Mouse (Mus musculus) adrenal gland, adult (tissue): ENCODE data around the gene AC134908.4.
"Not testable (repeated sequence)": the region's sequence is repeated elsewhere in the genome, so short reads cannot be mapped to it uniquely, and the experiment has no call there.

ENCODE experiments used
- DNase-seq, 2 experiments: peaks; one replicate each; pipeline ENCODE4 v3.0.0; 2022 to 2023; ENCODE audit warnings: low spot score in 1 of 2; ENCODE audit not compliant: inconsistent age in 2 of 2

AC134908.4 gene

DNA sequence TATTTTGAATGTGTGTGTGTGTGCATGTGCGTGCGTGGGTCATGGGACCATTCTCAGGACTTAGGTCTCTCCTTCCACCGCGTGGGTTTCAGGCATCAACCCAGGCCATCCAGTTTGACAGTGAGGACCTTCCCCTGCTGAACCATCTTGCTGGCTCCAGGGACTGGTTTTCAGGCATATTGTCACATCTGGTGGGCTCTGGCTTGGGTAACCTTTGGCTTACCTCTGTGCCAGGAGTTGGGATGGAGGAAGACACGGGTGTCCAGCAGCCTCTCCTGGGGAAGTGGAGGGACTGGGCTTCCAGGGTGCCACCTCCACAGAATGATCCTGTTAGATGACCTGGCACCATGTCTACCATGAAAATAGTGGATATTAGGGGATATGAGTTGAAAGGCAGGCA, 17.5 kb downstream of the AC134908.4 start:
- peak in 1 of 2 experiments; percentile 29 for DNase-seq

DNA sequence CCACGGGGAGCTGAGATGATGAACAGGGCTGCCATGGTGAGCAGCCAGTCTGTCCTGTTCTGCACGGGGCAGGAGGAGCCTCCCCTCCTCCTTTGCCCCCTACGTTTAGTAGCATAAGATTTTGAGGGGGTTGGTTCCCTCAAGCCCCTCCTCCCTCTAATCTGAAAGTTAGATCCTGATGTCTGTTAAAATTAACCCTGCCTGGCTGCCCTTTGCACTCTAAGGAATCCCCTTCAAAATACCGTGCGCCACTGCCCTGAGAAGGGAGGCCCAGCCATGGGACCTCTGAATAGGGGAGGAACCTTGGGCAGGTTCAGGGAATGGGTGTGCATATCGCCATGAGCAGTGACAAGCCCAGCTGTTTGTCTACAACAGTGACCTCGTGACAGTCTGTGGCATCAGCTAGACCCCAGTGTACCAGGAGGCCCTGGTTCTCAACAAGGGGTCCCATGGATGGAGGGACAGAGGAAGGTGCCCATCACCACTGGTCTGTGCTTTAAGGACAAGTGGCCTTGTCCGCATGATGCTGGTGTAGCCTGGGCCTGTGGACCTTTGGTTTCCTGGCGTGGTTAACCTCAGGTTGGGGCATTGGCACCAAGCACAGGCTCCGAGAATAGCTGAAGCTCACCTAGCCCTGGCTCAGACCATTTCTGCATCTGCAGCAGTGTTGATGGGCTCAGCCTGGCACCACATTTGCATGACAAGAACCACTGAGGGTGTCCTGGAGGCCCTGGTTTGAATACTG, 20.0 kb downstream of the AC134908.4 start:
- no peak for DNase-seq

DNA sequence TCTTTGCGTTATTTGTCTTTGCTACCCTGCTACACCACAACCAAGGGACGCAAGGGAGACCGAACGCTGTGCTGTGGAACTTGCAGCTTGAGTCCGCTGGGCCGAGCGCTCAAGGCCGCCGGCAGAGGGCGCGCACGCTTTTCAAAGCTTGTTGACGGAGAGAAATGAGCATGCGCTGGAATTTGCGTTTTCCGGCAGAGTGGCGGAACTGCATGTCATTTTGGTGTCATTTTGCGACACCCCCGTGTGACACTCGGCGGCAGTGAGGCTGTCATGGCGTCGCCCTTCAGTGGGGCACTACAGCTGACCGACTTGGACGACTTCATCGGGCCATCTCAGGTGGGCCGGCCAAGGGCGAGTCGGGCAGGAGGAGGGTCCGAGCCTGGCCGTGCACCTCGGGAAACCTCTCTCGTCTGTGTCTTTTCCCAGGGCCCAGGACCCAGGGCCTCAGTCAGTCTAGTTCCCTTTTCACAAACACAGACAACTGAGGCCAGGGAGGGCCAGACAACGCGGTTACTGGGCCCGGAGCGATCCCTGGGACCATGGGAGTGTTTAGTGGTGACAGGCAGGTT, 21.8 kb downstream of the AC134908.4 start, which contains the start of gene Narfl:
Gene Narfl (plus strand): TSS at position 228 of the 572 bp plus-strand sequence.
- DNase-seq = peak; percentile 97 to 99

DNA sequence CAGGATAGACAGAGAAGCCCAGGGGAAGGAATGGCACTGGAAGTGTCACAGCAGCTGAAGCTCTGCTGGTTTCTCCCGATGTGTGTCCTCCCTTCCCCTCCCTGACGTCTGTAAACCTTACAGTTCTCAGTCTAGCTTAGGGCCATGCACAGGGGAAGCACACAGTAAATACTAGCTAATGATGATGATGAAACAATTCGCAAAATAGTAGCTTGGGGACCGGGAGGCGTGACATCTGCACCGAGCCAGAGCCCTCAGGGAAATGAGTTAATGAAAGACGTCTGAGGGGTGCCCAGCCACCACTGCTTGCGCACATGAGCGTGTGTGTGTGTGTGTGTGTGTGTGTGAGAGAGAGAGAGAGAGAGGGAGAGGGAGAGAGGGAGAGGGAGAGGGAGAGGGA, 26.1 kb downstream of the AC134908.4 start:
- DNase-seq = no peak

DNA sequence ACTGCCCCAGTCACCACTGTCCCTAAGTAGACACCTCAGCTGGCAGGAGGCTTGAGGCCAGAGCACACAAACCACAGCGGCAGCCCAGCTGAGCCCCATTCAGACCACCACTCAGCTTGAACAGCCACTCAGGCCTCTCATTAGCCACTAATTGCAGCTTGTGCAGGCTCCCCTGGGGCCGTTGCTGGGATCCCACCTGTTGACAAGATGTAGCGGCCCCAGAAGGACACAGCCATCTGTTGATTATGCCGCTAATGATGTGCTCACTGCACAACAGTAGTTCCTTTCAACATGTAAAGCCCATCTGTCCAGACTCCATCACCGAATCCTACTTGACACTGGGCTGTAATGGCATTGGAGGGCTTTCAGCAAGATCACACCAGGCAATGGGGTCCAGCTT, 29.6 kb downstream of the AC134908.4 start:
- no peak for DNase-seq

DNA sequence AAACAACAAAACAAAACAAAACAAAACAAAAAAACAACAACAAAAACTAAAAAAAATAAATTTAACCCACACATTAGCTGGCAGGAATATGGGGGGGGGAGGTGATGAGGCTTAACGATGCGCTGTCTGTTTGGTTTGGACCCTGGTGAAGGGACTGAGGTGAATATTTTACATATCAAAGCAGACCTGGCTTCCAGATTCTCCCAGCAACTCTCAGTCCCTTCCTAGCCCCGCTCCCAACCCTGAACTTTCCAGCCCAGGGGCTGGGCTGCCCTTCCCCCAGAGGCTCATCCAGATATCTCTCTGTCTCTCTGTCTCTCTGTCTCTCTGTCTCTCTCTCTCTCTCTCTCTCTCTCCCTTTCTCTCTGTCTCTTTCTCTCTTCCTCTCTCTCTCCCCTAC, 32.9 kb downstream of the AC134908.4 start:
- no peak for DNase-seq

DNA sequence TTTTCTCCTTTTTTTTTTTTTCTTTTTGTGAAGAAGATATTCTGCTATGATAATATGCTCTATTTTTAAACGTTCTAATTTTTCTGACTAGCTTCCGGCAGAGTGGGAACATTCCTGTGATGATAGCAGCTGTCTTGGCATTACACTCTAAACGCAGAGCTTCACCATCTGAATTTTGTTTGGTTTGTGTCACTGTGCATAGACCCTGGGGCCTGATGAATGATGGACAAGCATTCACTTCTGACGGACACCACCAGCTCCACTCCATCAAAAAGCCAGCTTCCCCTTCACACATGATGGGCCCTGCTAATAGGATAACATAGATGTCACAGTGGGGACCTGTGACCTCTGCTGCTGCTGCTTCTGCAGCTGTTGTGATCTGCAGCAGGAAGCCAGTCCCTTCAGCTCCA, 33.9 kb downstream of the AC134908.4 start:
- no peak for DNase-seq

DNA sequence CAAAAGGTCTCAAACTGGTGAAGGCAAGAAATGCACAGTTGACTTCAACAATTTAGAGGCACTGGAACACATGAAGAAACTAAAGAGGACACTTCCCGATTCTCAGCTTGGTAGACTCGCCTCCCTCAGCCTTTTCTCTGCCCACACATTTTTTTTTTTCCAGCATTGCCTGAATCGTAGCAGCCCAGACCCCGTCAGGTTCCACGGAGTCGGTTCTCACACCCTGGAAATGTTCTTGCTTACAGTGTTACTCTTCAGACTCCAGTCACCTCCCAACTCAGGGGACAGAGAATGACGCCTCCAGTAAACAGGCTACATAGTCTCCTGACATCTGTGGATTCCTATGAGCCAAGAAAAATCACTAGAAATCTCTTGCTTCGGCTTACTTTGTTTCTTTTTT, 35.3 kb downstream of the AC134908.4 start:
- no peak for DNase-seq

DNA sequence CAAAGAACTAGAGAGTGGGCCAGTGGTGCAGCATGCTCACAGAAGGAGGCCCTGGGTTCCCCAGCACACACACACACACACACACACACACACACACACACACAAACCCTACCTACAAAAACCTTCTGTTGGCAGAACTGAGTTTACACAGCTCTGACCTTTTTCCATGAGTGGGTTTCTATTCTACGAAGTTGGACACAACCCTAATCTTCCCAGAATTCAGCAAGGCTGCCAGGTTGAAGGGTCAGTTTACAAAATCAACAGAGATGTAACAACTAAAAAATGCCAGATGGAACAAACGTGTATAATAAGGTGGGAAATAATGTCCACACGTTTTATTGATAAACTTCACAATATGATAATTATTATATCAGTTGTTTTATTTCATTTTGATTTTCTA, 37.8 kb downstream of the AC134908.4 start:
- DNase-seq = no peak

DNA sequence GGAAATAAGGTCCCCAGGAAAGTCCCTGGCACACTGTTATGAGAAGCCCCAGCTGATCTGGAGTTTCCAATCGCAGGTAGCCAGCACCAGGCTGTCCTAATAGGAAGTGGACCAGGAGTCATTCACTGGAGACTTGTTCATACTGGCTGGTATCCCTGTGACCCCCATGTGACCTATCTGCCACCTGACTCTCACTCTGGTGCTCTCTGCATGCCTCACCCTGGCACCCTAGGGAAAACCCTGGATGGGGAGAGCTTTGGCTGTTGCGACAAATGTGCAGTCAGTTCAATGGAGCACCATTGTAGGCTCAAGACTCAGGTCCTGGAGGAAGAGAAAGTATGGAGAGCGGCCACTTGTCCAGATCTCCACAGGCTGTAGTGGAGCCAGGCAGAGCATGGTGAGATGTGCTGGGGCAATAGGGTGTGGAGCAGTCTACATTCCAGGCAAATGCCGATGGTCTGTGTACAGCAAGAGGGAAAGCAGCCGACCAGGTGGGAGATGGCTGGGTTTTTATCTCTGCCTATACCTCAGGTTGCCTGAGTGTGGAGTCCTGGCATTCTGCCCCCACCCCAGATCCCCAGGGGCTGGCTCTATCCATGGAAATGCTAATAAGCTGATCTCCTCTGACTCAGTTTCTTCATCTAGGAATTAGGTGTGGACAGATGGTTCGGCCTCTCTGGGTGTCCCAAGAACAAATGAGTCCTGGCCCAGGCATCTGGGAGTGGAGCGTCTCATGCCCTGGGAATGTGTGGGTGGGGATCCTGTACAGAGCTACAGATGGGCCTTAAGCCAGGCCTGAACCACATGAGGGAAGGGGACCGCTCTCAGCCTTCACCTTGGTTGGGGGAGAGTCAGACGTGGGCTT, 38.8 kb downstream of the AC134908.4 start:
- no peak for DNase-seq

- DNase-seq = no peak
Measured at GRCm38 (mm10) chr17:25755627-25756377, 39.7 kb downstream of the AC134908.4 start.

- DNase-seq = no peak
Measured at GRCm38 (mm10) chr17:25755086-25755485, 40.4 kb downstream of the AC134908.4 start.

DNA sequence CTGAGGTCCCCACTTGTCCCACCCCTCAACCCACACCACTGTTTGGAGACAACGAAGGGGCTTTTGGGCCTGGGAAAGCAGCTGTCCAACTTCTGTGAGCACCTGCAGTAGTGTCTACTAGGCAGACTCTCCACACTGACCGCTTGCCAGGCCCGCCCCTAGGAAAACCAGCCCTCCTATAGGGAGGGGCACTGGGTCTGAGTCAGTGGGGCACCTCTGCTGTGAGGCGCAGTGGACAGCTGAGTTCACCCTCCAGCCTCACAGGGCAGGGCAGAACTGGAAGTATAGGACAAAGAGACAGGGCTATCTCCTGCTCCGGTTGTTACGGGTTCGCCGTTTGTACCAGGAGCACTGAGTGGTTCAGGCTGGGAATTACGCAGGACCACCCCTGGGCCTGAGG, 41.2 kb downstream of the AC134908.4 start, which contains the start of gene Msln:
Gene Msln (minus strand): TSS at position 138 of the 400 bp plus-strand sequence.
- no peak for DNase-seq

GRCm38 (mm10) chr17:25751446-25751845, 44.0 kb downstream of the AC134908.4 start:
- DNase-seq = peak; percentile 69 to 88

- DNase-seq = no peak
Measured at GRCm38 (mm10) chr17:25749314-25749713, 46.1 kb downstream of the AC134908.4 start.

GRCm38 (mm10) chr17:25748238-25748637, 47.2 kb downstream of the AC134908.4 start:
- DNase-seq = peak; percentile 33 to 76

- DNase-seq = peak; percentile 57 to 65
Measured at GRCm38 (mm10) chr17:25744311-25744710, 51.1 kb downstream of the AC134908.4 start.

- peak; percentile 85 to 91 for DNase-seq
Measured at GRCm38 (mm10) chr17:25743831-25744230, 51.6 kb downstream of the AC134908.4 start.

GRCm38 (mm10) chr17:25741471-25741870, 54.0 kb downstream of the AC134908.4 start:
- DNase-seq = not testable (repeated sequence)
